Mouse (Mus musculus): Measurements from ENCODE around the gene Fam78b.

GRCm38 (mm10) chr1:167000529-167001173 is 566 bp upstream of the Fam78b start:
- TF ChIP-seq CTCF (IDR thresholded peaks at IDR 0.05; ENCODE audit: borderline replicate concordance, extremely low read depth, insufficient read depth, insufficient read length) = no peak
- TF ChIP-seq POLR2A (IDR thresholded peaks at IDR 0.05; ENCODE audit: borderline replicate concordance, extremely low read depth, insufficient read depth, insufficient read length, poor library complexity, severe bottlenecking) = no peak
